Mouse (Mus musculus): ENCODE measurements at regions not wholly inside any gene's neighbourhood (a gene's known extent, or its start where the extent isn't known, plus 50 kb on each side); places are given as distances from the start of the nearest gene placed in this dataset.
"Not testable (repeated sequence)": the region's sequence is repeated elsewhere in the genome, so short reads cannot be mapped to it uniquely, and the experiment has no call there.

GRCm38 (mm10) chr7:70300516-70300915 is 66.0 kb downstream of the Nr2f2 start:
- peak; percentile 19 for DNase-seq (ENCODE audit: low spot score)

DNA sequence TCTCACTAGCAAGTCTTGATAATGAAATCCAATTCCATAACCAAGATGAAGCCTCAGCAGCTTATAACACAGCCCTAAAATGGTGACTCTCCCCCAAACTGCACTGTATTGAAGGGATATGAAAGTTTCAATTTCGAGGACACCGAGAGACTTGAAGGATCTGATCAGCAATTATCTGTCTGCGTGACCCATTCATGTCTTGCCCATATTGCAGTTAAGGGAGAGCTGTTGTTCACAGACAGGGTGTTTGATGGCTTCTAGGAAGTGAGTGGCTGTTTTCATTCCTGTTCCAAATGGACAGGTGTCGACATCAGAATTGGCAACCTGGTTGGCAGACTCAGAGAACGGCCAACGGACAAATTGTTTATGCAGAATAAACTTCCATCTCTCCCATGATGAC is 75.1 kb downstream of the Nr2f2 start:
- DNase-seq (ENCODE audit: low spot score) = no peak

GRCm38 (mm10) chr7:70290733-70291320 is 75.7 kb downstream of the Nr2f2 start:
- no peak for DNase-seq (ENCODE audit: low spot score)

- no peak for DNase-seq (ENCODE audit: low spot score)
These were observed 76.3 kb downstream of the Nr2f2 start for GRCm38 (mm10) chr7:70290277-70290676.

- DNase-seq (ENCODE audit: low spot score) = no peak
These were observed 77.9 kb downstream of the Nr2f2 start for GRCm38 (mm10) chr7:70288621-70289020.

DNA sequence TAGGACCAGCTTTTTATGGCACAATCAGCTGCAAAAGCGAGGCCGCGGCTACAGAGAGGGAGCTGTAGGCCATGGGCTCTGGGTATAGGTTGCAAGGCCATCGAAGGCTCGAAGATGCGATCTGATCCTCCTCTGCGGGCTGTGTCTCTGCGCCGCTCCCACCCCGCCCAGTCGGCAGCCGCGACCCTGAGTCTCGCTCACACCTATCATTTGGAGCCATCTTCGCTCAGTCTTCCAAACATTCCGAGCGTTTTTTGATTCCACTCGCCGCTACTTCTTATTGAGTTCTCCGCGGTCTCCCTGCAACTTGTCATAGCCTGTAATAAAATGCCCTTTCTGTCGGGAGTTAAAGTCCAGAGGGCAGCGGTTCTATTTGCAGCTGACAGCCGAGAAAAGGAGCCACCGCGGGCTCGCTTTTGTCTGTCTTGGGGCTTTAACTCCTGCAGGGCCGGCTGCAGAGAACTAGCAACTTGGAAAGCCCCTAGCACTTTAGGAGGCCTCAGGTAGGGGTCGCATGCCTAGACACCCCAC is 78.6 kb downstream of the Nr2f2 start:
- DNase-seq (ENCODE audit: low spot score) = no peak

GRCm38 (mm10) chr7:70286836-70287355 is 79.6 kb downstream of the Nr2f2 start:
- DNase-seq (ENCODE audit: low spot score) = no peak

DNA sequence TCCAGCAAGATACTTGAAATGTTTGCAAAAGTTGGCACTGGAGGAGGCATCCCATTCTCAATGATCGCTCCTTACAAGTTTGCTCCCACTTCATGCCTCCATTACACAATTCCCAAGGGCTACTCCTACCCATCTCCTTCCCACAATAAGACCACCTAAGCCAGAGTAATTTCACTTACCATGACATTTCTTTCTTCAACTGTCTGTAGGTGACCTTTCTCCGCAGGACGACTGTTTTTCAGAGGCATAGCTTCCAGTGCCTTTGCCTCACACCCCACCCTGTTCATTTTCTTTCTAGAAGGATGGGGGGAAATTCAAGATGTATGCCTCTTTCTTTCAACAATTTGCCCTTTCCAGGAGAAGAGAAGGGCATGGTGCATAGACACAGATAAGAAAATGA is 81.2 kb downstream of the Nr2f2 start:
- no peak for DNase-seq (ENCODE audit: low spot score)

GRCm38 (mm10) chr7:70283836-70284235 is 82.7 kb downstream of the Nr2f2 start:
- DNase-seq (ENCODE audit: low spot score) = no peak

DNA sequence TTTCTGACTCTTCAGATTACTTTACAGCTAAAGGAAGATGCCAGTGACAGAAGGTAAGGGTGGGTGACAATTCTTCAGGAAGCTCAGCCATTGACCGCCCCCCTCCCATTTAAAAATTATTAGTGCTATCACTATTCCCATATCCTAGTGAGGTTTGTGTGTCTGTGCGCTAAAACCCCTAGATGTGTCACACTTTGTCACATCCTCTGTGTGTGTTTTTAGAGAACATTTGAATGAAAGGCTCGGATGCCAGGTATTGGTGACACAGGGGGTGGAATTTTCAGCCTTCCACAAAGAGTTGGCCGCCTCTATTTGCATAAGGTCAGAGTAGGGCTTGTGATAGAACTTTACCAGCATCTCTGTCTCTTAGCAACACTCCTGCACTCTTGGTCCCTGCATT is 83.4 kb downstream of the Nr2f2 start:
- no peak for DNase-seq (ENCODE audit: low spot score)

DNA sequence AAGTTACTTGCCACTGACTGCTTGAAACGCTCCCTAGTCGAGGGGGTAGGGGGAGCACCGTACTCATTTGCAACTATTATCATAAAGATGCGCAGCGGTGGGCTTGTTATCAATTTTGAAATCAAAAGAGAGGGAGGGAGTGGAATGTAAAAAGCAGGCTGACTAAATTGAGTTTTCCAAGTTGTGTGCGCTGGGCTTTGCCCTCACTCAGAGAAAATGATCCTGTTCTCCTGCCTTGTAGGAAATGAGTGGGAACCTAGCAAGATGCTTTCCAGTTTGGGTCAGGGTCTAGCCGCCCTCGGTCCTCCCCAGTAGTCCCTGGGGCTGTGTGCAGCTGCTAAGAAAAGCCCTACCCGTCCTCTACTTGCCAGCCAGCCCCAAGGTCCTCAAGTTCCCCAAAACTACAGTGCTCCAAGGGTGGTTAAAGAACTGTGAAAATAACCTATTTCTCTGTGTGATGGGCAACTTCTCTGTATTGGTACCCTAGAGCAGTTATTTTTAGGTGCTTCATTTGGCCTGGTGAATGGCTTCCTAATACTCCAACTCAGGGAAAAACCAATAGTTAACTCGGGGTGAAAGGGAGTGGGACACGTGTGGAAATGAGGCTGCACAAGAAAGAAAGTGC is 84.5 kb downstream of the Nr2f2 start:
- no peak for DNase-seq (ENCODE audit: low spot score)

DNA sequence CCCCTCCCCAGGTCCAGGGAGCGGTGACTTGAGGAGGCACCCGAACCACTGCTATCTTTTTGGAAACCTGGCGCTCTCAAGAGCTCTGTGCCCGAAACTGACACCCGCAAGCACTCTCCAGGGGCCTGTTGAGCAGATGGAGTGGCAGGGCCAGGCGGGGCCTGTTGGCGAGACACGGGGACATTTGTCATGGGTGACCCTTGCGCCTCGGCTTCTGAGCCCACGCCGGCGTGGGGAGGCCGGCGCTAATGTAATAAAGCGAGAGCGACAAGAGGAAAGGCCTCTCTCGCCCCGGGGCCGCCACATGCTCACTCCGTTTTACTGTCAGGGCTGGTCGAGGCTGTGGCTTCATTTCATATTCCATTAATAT is 85.2 kb downstream of the Nr2f2 start:
- no peak for DNase-seq (ENCODE audit: low spot score)

GRCm38 (mm10) chr7:70280643-70281380 is 85.7 kb downstream of the Nr2f2 start:
- DNase-seq (ENCODE audit: low spot score) = peak; percentile 16

GRCm38 (mm10) chr7:70279927-70280642 is 86.5 kb downstream of the Nr2f2 start:
- no peak for DNase-seq (ENCODE audit: low spot score)

DNA sequence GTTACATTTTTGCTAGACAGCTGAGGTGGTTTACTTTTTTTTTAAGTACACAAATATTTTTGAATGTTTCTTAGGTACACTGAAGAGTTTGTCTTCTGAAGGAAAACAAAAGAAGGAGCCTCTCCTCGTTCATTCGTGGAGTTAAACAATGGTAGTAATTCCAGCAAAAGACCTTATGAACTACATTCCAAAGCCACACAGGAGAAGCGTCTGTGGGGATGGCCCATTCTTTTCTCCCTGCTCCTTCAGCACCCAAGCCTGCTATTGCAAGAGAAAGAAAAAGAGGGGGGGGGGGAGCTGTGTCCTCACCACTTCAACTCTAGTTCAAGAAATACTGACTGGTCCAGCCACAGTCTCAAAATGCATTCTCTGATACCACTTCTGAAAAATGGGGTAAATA is 87.4 kb downstream of the Nr2f2 start:
- no peak for DNase-seq (ENCODE audit: low spot score)

- no peak for DNase-seq (ENCODE audit: low spot score)
These were observed 90.5 kb downstream of the Nr2f2 start for GRCm38 (mm10) chr7:70276078-70276477.

DNA sequence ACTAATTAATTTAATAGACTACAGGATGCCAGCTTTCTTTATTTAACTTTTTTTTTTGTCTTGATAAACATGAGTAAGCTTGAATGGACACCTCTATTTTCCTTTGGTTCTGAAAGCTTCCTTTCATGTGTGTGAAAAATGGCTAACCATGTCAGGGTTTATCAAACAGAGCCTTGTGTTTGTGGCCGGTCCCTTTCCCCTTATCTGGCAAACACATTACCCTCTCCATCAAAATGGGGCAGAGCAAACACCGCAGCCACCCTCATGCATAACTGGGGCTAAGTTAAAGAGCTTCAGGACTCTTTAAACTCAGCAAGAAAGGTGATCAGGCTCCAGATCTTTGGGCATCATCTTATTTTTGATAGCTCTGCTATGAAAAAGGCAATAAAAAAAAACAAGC is 92.2 kb downstream of the Nr2f2 start:
- no peak for DNase-seq (ENCODE audit: low spot score)

GRCm38 (mm10) chr7:70267075-70267474 is 99.5 kb downstream of the Nr2f2 start:
- no peak for DNase-seq (ENCODE audit: low spot score)

GRCm38 (mm10) chr7:70256806-70257205 is 109.7 kb downstream of the Nr2f2 start:
- no peak for DNase-seq (ENCODE audit: low spot score)

- no peak for DNase-seq (ENCODE audit: low spot score)
These were observed 111.5 kb downstream of the Nr2f2 start for GRCm38 (mm10) chr7:70255072-70255471.

GRCm38 (mm10) chr7:70253275-70253674 is 113.3 kb downstream of the Nr2f2 start:
- no peak for DNase-seq (ENCODE audit: low spot score)

GRCm38 (mm10) chr7:70239059-70239458 is 127.5 kb downstream of the Nr2f2 start:
- DNase-seq (ENCODE audit: low spot score) = not testable (repeated sequence)
